Mouse (Mus musculus): ENCODE measurements at regions not wholly inside any gene's neighbourhood (a gene's known extent, or its start where the extent isn't known, plus 50 kb on each side); places are given as distances from the start of the nearest gene placed in this dataset.
A peak's percentile ranks its signal among the peaks of the same experiment; 100 is the strongest.

DNA sequence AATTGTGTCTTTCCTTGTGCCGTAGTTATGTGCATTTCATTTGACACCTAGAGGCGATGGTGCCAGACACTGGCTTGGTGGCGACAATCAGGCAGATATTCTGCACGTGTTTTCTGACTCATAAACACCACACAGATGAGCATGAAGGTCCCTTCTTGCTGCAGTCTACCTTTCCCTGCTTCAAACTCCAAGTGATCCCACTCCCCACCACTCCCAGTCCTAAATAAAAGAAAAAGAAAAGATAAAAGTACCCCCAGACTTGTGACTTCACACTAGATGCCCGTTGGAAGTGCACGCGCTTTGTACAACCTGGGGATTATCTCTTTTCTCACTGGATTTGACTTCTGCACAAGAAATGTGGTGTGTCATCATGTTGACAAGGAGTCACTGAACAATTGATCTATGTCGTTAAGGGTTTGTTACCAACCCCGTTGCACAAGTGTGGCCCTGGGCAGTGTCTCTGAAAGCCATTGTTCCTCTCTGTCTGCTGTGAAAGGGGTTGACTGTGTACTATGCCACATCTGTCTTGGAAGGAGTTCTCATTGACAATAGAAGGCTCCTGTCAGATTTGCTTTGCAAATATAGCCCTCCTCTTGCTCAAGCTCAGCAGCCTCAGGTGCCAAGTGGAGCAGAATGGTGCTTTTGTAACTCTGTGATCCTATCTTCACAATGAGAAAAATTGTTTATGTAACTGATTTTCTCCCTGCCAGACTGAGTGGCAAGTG lies 140.1 kb downstream of the Ppp4r2 start:
- no peak for DNase-seq

DNA sequence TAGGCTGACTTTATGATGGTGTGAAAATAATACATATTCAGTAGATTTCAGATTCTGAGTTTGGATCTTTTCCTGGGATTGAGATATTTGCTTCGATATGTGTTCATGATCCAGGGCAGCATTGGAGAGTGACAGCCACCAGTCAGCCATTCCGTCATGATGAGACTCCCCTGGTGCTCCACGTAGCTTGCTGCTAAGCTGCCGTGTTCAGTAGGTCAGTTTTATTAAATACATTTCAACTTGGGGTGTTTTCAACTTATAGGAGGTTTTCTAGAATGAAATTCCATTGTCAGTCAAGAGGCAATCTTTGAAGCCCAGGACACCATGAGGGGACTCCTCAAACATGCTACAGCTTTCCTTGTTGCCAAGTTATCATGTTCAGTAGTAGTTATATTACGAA lies 141.3 kb downstream of the Ppp4r2 start:
- DNase-seq = no peak

DNA sequence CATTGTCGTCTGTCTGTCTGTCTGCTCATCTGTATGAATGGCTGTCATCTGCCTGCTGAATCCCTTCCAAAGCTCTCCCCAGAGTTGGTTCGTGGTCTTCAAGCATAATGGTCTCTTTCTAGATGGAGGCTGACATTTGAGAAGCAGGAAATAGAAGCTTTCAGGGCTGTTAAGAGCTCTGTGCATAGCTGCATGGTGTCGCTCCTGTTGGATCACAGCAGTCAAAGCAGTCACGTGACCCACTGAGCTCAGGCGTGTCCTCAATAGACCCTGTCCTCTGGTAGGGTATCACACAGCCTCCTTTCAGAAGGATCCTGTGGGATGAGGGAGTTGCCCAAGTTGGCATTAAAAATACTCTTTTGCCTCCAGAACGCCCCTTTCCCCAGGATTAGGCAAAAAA lies 142.4 kb downstream of the Ppp4r2 start:
- DNase-seq = no peak

DNA sequence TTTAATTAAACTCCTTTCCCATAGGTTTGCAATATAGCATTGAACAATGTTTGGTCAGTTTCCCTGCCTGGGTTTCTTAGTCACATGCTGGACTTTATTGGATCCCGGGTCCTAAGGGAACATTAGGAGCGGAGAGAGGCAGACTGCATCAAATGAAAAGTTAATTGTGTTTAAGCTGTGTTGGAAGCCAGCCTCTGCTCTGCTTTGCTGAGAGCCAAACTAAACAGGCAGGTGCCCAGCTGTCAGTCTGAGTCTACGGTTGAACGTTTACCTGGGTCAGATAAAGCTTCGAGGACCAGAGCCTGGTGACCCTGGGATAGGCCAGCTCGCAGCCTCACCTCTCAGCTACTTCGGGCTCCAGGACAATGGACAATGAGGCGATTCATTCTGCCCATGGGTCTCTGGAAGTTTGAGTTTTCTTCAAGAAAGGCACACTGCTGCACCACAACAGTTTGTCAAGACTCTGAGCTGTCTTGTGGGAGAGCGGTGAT lies 143.8 kb downstream of the Ppp4r2 start:
- no peak for DNase-seq

DNA sequence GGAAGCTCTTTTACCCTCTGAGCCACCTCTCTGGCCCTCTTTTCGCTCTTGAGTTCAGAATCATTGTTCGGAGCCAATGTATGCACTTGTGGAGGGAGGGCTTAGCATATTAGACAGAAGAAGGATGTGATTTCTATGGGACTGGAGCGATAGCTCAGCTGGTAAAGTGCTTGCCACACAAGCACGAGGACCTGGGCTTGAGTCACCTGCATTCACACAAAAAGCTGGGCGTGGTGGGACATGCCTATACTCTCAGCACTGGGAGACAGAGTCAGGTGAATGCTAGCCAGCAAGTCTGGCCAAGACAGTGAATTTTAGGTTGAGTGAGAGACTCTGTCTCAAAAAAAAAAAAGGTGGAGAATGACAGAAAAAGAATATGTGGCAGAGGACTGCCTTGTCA lies 144.7 kb downstream of the Ppp4r2 start:
- DNase-seq = no peak

DNA sequence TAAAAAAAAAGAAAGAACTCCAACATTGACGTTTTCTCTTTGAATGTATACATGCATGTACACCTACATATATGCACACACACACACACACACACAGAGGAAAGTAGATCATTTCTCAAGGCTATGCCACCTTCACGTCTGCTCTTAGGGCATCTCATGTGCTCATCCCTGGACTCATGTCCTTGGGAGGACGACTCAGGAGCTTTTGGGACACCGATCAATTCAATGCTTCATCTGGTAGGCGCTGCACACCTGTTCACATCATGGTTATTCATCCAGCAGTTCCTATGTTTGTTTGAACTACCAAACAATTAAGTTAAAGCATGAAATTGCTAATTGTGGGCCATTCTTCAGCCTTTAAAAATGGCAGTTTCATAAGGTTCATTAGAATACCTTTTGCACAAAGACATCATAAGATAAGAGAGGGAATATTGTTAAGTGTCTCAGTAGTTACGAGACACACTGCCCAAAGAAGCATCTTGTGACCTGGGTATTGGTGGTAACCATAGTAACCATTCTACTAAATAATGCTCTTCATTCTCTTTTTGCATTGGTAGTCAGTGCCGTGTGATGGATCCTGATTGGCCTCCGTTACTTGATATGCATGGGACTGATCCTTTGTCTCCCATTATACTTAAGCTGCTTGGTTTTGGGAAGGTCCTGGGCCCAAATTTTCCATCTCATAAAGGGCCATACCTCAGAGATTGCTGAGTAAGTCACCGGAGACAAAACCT lies 145.5 kb downstream of the Ppp4r2 start:
- no peak for DNase-seq

DNA sequence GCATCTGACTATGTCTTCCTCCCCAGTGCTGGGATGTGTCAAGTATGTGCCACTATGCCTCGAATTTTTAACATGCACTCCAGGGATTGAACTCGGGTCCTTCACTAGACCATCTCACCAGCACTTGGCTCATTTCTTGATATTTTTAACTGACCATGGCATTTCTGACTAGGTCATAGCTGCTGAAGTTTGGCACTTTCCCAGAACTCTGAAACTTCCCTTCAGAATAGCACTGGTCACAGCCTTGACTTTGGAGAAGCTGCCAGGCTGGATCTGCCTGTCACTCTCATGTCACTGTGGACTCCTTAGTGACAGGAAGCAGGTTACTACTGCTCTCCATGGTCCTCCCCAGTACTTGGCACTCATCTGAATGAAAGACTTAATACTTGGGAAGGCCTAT lies 146.7 kb downstream of the Ppp4r2 start:
- no peak for DNase-seq

DNA sequence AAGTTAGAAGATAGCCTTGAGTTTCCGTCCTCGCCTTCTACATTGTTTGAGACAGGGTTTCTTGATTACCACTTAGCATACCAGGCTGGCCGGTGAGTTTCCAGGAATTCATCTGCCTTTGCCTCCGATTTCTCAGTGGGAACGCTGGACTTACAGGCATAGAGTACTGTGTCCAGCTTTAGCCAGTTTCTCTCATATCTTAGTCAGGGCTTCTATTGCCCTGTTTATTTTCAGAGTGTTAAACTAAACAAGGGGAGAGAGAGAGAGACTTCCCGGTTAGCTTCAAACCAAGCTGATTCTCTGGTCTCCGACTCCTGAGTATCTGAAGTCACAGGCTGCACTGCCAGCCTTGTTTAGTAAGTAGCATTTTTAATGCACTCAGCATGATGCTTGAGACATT lies 151.4 kb downstream of the Ppp4r2 start:
- no peak for DNase-seq

DNA sequence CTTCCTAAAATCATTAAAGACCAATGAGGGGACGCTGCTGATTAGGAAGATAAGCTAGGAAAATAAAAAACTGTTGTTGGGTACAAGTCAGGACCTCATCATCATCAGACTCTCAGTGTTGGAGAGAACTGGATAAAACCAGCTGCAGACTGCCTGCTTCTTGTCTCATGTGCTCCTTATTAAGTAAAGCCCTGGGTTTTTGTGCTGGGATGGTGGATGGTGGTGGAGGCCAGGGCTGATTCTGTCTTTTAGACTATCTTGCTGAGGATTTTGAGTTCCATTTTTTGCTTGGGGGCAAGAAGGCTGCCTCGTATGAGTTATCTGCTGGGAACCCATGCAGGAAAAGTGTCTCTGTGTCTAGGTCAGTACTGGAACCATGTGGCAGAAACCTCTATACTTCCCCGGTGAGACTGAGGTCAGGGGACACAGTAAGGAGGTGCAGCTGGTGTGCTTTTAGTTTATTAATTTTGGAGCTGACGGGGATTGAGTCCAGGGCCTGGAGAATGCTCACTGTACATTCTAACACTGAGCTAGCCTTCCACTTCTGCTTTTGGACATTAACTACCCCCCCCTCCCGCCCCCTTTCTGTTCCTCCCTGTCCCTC lies 152.0 kb downstream of the Ppp4r2 start:
- no peak for DNase-seq

DNA sequence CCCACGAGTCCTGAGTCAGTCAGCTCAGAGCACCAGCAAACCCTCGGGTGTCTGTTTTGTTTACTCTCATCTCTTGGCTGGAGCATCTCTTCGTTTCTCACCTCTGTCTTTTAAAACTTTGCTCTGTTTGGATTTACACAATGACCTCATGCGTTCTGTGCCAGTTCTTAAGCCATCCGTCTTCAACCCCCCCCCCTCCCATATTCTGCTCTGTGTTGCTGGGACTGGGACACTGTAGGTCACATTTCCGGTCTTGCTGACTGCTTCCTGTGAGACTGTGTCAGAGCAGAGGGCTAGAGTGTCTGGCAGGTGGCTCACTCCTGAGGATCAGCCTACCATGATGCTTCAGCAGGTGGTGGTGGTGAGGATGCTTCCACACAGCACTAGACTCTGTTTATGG lies 155.1 kb downstream of the Ppp4r2 start:
- DNase-seq = no peak

DNA sequence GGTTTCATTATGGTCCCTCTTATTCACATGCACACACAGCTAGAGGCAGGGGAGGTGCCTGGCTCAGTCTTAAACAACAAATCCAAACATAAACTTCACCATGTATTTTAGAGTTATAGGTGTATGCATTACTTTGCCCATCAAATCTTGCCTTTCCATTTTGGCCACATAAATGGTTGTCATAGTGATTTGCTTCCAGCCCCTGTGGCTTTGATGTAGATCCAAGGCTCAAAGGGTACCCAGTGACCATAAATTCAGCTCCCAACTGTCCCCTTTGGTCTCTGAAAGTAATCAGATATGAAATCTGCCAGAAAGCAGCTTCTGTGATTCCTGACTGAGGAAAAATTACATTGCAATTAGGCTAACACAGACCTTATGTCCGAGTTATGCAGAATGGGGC lies 160.0 kb downstream of the Ppp4r2 start:
- no peak for DNase-seq

DNA sequence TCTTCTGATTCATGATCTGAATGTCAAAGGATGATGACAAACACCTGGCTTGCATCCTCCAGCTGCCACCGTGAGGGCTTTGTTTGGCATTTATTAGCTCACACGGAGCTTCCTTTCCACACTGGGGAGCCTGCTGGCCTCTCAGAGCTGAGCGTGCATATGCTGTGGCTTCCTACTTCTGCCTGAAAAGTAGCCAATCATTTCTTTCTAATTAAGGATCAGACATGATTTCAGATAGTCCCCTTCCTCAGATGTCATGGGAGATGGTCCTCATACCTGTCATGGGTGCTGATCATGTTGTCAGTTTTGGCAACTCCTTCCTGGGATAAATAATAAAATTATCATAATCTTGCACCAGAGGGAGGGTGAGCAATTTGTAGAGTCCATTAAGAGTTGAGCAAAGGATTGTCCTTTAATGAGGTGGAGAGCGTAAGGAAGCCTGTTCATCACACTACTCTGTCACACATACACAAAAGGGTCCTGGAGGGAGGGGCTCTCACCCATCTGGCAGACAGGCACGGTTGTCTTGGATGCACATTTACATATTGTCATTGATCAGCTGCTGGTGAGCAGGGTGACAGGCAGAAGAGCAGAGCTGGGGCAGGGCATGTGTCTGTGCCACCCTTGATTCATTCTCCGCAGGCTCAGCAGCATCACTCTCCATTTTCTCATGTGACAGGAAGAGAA lies 162.6 kb downstream of the Ppp4r2 start:
- no peak for DNase-seq

DNA sequence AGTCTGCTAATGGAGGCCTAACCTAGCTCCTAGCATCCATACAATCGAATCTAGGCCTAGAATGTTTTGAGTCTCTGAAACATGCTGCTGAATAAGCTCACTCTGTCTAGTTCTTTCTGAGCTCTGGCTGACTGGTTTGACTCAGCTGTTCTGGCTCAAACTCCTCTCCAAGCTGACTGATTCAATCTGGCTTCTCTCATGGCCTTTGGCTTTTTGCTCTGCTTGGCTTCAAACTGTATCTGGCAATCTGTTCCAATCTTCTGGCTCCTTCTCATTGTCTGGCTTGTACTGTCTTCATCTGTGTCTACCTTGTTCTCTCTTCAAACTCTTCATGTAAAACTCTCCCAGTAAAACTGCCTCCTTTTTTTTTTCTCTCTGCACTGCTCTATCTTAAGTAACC lies 164.9 kb downstream of the Ppp4r2 start:
- no peak for DNase-seq

DNA sequence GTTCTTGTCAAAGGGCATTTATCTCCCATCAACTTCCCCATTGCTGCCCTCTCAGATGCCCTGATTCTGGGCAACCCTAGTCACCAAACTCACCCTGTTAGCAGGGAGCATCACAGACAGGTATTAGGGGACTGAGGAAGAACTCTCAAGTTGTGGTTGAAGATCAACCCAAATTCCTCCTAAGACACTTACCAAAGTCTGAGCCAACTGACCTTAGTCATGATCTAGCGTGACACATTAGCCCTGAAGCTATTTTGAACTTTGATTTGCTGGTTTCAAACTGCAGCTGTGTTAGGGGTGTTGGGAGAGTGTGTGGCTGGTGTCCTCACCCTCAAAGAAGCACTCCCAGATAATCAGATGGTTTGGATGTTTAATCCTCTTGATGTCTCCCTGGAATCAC lies 170.5 kb downstream of the Ppp4r2 start:
- DNase-seq = peak; percentile 40

DNA sequence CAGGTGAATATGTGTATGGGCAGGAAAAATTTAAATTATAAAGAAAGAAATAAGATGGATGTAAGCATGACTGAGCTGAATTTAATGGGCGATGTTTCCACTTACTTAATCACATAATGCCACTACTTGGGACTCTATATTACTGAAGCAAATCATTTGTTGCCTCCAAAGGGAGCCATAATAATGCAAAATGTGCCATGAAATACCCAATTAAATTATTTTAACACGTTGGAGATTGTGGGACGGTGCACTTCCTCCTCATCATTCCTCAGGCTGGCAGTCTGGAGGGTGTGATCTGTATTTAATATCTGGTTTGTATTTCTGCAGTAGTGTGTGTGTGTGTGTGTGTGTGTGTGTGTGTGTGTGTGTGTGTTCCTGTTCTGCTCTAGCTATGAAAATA lies 188.2 kb downstream of the Ppp4r2 start:
- DNase-seq = no peak

DNA sequence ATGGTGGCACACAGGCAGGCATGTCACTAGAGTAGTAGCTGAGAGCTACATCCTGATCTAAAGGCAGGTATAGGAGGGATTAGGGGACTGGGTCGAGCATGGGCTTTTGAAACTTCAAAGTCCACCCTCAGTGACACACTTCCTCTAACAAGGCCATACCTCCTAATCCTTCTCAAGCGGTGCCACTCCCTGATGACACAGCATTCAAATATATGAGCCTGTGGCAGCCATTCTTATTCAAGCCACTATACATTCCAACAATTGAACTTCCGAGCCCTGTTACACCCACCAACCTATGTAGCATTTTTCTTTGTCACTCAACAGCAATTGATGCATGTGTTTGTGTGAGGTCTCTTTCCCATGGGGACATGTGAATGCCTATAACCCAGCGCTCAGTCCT lies 192.4 kb downstream of the Ppp4r2 start:
- no peak for DNase-seq

DNA sequence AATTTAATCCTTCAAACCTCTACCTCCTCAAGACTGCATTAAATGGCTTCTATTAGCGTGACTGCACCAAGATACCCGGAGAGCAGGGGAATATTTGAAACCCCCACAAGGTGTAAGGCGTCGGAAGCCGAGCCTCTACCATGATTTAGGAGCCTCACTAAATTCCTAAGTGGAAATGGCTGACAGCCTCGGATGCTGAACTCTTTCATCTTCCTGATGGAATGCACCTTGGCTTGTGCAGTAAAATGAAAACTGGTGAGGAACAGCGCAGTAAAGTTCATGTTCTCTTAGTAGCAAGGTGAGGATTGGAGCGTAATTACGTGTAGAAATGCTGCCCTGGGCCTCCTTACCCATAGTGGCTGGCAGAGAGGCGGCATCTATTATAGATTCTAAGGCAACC lies 194.0 kb downstream of the Ppp4r2 start:
- no peak for DNase-seq

DNA sequence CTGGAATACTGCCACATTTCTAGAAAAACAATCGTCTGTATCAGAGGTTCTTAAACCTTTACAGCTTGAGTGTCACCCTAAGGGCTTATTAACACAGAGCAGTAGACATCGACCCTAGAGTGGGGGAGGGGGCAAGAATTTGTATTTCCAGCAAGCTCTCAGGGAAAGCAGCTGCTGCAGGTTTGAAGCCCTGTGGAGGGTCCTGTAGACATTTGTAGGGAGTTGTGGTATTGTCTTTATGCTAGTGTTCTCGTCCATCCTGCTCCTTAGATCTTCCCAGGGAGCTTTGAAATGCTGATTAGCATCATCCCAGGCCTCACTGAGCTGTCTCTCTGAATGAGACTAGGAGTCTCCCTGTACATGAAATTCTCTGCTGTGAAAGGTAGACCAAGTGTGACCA lies 196.0 kb downstream of the Ppp4r2 start:
- DNase-seq = no peak

DNA sequence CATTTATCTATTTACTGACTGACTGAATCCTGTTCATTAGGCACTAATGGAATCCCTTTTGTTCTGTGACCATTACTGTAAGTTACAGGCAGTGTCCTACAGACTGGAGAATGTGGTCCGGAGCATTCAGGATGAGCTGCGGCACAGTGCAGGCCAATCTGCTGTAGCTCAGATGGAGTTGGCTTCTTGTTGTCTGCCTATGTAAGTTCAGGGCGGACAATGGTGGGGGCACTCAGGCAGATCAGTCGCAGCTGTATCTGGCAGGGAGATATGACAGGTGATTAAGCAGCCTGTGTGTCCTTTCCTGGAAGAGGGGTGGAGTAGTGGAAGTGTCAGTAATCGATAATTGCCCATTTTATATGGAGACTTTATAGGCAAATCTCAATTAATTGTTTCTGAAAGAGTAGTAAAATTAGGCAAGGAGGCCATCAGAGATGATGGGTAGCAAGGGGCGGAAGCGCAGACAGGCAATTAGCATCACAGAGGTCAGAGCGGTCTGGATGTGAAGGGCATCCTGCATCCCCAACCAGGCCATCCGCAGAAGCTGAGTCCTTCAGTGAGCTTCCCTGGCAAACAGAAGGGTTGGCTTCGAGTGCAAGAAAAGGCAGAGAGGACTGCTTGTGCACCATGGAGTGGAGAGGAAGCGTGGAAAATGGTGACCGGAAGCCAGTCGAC lies 197.2 kb downstream of the Ppp4r2 start:
- DNase-seq = no peak

DNA sequence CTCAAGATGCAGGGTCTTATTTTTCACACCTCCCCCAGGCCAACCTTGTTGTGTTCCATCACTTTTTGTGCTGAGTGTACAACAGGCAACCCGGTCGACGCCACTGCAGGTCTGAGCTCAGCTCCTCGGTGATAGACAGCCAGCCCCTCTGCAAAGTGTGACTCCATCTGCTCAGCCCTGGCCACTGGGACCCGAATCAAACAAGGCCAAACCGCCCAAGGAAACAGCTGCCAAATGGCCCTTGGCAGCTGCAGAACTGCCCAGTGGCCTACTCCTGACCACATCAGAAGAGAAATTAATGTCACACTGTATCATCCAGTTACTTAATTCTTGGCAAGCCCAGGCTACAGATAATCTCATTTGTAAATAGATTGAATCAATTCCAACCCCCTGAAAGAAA lies 213.3 kb downstream of the Ppp4r2 start:
- peak; percentile 58 for DNase-seq

DNA sequence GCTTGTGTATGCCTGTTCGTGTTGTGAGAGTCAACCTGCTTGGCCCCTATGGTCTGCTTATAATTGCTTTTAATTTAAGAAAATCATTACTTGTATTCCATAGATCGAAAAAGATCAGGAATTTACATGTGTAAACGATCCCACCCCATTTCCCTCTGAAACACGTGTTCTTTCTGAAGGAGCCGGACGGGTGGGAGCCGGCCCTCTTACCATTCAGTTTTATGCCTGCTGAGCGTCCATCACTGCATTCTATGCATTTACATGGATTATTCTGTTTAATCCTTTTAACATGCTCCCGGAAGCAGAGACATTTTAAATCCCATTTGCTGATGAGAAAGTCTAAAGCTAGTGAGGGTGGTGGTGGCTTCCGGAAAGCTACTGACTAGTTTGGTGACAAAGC lies 213.8 kb downstream of the Ppp4r2 start:
- no peak for DNase-seq

DNA sequence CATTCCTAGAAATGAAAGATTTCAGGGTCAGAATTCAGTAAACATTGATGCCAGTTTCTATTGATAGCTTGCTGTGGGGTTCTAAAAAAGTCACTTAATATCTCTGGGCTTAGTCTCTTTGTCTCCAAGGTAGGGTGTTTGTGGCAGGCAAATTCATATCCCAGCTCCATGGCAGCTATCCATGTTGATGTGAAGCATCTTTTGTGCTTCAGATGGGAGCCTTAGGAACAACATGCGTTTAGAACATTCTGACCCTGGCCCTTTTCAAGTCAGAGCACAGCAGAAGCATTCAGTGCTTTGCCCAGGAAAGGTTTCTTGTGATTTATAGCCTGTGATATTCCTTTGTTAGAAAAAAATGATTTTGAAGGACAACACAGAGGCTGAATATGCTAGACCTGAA lies 215.0 kb downstream of the Ppp4r2 start:
- no peak for DNase-seq

DNA sequence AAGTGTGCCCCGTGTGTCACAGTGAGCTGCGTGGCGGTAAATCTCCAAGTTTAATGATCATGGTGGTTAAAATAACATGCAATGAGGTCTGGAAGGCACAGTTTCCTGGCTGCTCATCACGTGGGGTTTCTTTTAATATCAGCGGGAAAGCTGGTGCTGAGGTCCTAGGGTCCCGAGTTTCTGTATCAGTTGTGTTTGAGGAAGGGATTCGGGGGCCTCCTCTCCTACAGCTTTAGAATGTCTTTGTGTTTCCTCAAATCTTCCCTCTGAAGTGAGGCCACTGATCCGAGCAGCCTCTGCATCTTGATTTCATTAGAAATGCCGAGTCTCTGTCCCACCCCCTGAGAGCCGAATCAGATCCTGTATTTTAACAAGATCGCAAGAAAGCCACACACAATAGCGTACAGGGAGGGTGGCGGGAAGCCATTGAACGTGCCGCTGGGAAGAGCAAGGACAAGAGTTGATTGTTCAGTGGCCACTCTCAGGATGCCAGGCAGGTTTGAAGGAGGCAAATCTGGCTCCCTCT lies 215.5 kb downstream of the Ppp4r2 start:
- no peak for DNase-seq
